Mouse (Mus musculus) frontal cortex, adult (tissue): ENCODE data around the gene Hephl1.

Source experiments
- ATAC-seq: cut with Nextera tagmentation; 2 replicates; pipeline ENCODE4 v1.9.2; 2017; ENCODE audit warnings: mild to moderate bottlenecking, moderate library complexity, mixed read lengths; ENCODE audit not compliant: low TSS enrichment

The Hephl1 gene

GRCm38 (mm10) chr9:15060026-15060425 lies 51.9 kb downstream of the Hephl1 start:
- no peak for ATAC-seq

- no peak for ATAC-seq
Measured at GRCm38 (mm10) chr9:15045740-15046139, 66.2 kb downstream of the Hephl1 start.

- peak; percentile 87 for ATAC-seq
Measured at GRCm38 (mm10) chr9:15045084-15045669, 66.7 kb downstream of the Hephl1 start, which contains the start of gene Panx1. TSS of gene Panx1 (minus strand) at chr9:15045478.

GRCm38 (mm10) chr9:15044391-15045083 lies 67.4 kb downstream of the Hephl1 start:
- peak; percentile 26 for ATAC-seq

GRCm38 (mm10) chr9:15041556-15041955 lies 70.4 kb downstream of the Hephl1 start:
- no peak for ATAC-seq

GRCm38 (mm10) chr9:15039848-15040247 lies 72.1 kb downstream of the Hephl1 start:
- ATAC-seq: no peak

- ATAC-seq: no peak
Measured at GRCm38 (mm10) chr9:15037704-15038103, 74.2 kb downstream of the Hephl1 start.

GRCm38 (mm10) chr9:15037237-15037636 lies 74.7 kb downstream of the Hephl1 start:
- ATAC-seq: no peak

- peak; percentile 41; the same call in 1 of the 2 replicates for ATAC-seq
Measured at GRCm38 (mm10) chr9:15036807-15037206, 75.1 kb downstream of the Hephl1 start.

- no peak for ATAC-seq
Measured at GRCm38 (mm10) chr9:15036405-15036804, 75.5 kb downstream of the Hephl1 start.

- no peak for ATAC-seq
Measured at GRCm38 (mm10) chr9:15035979-15036378, 75.9 kb downstream of the Hephl1 start.

- no peak for ATAC-seq
Measured at GRCm38 (mm10) chr9:15034546-15035273, 77.2 kb downstream of the Hephl1 start.

GRCm38 (mm10) chr9:15033568-15034160 lies 78.2 kb downstream of the Hephl1 start:
- peak; percentile 66; the same call in 1 of the 2 replicates for ATAC-seq

- no peak for ATAC-seq
Measured at GRCm38 (mm10) chr9:15032797-15033196, 79.1 kb downstream of the Hephl1 start.

GRCm38 (mm10) chr9:15030771-15031170 lies 81.1 kb downstream of the Hephl1 start:
- peak; percentile 45; the same call in 1 of the 2 replicates for ATAC-seq

GRCm38 (mm10) chr9:15029025-15029727 lies 82.7 kb downstream of the Hephl1 start:
- peak; percentile 75 for ATAC-seq

- ATAC-seq: no peak
Measured at GRCm38 (mm10) chr9:15027725-15028124, 84.2 kb downstream of the Hephl1 start.

GRCm38 (mm10) chr9:15023049-15023448 lies 88.9 kb downstream of the Hephl1 start:
- ATAC-seq: no peak

GRCm38 (mm10) chr9:15021156-15021555 lies 90.8 kb downstream of the Hephl1 start:
- ATAC-seq: peak; percentile 77

- ATAC-seq: peak; percentile 13; the same call in 1 of the 2 replicates
Measured at GRCm38 (mm10) chr9:15020561-15021080, 91.3 kb downstream of the Hephl1 start.

- no peak; the same call in 1 of the 2 replicates for ATAC-seq
Measured at GRCm38 (mm10) chr9:15018756-15019131, 93.2 kb downstream of the Hephl1 start.
